Mouse (Mus musculus): ENCODE data around the gene AI854703.
A peak's percentile ranks its signal among the peaks of the same experiment; 100 is the strongest.
"Not testable (repeated sequence)": the region's sequence is repeated elsewhere in the genome, so short reads cannot be mapped to it uniquely, and the experiment has no call there.

The AI854703 gene

GRCm38 (mm10) chr6:48620031-48620430 lies 6.5 kb upstream of the AI854703 start:
- DNase-seq, result no peak

GRCm38 (mm10) chr6:48622186-48622843 lies 4.2 kb upstream of the AI854703 start:
- not testable (repeated sequence) for DNase-seq

GRCm38 (mm10) chr6:48623460-48623859 lies 3.1 kb upstream of the AI854703 start:
- no peak for DNase-seq

GRCm38 (mm10) chr6:48626984-48627383 lies 420 bp downstream of the AI854703 start:
- peak; percentile 72 for DNase-seq

- peak; percentile 55 for DNase-seq
Observed at GRCm38 (mm10) chr6:48627511-48627924, 954 bp downstream of the AI854703 start.

- DNase-seq, result no peak
Observed at GRCm38 (mm10) chr6:48628377-48628776, 1.8 kb downstream of the AI854703 start.

- DNase-seq, result peak; percentile 70
Observed at GRCm38 (mm10) chr6:48628808-48629660, 2.5 kb downstream of the AI854703 start.

- peak; percentile 58 for DNase-seq
Observed at GRCm38 (mm10) chr6:48629661-48630034, 3.1 kb downstream of the AI854703 start.

GRCm38 (mm10) chr6:48630831-48631230 lies 4.3 kb downstream of the AI854703 start:
- DNase-seq, result no peak

- DNase-seq, result no peak
Observed at GRCm38 (mm10) chr6:48635105-48635504, 8.5 kb downstream of the AI854703 start.

- no peak for DNase-seq
Observed at GRCm38 (mm10) chr6:48636515-48636914, 10.0 kb downstream of the AI854703 start.

- DNase-seq, result no peak
Observed at GRCm38 (mm10) chr6:48637811-48638500, 11.4 kb downstream of the AI854703 start.

- no peak for DNase-seq
Observed at GRCm38 (mm10) chr6:48638553-48638952, 12.0 kb downstream of the AI854703 start.

GRCm38 (mm10) chr6:48641391-48641790 lies 14.8 kb downstream of the AI854703 start:
- no peak for DNase-seq

GRCm38 (mm10) chr6:48642764-48643292 lies 16.3 kb downstream of the AI854703 start:
- DNase-seq, result no peak

GRCm38 (mm10) chr6:48645660-48646308 lies 19.2 kb downstream of the AI854703 start:
- peak; percentile 45 for DNase-seq

- DNase-seq, result no peak
Observed at GRCm38 (mm10) chr6:48646309-48646690, 19.7 kb downstream of the AI854703 start.

GRCm38 (mm10) chr6:48646995-48647394 lies 20.4 kb downstream of the AI854703 start, which contains the start of gene Gimap8:
Gimap8 (plus strand) TSS chr6:48647234.
- no peak for DNase-seq

GRCm38 (mm10) chr6:48647611-48648010 lies 21.0 kb downstream of the AI854703 start:
- DNase-seq, result no peak

GRCm38 (mm10) chr6:48648779-48649178 lies 22.2 kb downstream of the AI854703 start:
- no peak for DNase-seq

- DNase-seq, result no peak
Observed at GRCm38 (mm10) chr6:48650041-48650440, 23.5 kb downstream of the AI854703 start.

GRCm38 (mm10) chr6:48658721-48659120 lies 32.2 kb downstream of the AI854703 start:
- DNase-seq, result no peak

GRCm38 (mm10) chr6:48664750-48665149 lies 38.2 kb downstream of the AI854703 start:
- DNase-seq, result no peak

All from cerebellum, adult 9-11 months (tissue).